Mouse (Mus musculus): ENCODE measurements around the gene Rnf182.

Rnf182 gene

GRCm38 (mm10) chr13:43615577-43616254, at the start of gene Rnf182:
Rnf182 (plus strand) TSS chr13:43615710.
- DNase-seq (ENCODE audit: inconsistent ontology term), result peak; percentile 86

DNA sequence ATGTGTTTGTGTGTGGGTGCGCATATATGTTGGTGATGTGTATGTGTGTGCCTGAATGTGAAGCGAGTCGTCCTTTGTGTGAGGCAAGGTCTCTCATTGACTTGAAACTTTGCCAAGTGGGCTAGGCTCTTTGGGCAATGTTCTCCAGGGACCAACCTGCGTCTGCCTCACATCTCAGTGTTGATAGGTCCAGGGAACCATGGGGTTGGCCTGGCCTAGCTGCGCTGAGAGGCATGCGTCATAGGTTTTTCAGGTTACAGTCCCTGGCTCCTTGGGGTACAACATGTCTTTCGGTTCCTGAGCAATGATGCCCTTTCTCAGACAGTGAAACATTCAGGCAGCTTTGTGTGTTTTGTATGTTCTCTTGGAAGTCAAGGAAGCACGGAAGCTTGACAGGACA, 49.3 kb upstream of the Rnf182 start:
- DNase-seq (ENCODE audit: inconsistent ontology term), result no peak

DNA sequence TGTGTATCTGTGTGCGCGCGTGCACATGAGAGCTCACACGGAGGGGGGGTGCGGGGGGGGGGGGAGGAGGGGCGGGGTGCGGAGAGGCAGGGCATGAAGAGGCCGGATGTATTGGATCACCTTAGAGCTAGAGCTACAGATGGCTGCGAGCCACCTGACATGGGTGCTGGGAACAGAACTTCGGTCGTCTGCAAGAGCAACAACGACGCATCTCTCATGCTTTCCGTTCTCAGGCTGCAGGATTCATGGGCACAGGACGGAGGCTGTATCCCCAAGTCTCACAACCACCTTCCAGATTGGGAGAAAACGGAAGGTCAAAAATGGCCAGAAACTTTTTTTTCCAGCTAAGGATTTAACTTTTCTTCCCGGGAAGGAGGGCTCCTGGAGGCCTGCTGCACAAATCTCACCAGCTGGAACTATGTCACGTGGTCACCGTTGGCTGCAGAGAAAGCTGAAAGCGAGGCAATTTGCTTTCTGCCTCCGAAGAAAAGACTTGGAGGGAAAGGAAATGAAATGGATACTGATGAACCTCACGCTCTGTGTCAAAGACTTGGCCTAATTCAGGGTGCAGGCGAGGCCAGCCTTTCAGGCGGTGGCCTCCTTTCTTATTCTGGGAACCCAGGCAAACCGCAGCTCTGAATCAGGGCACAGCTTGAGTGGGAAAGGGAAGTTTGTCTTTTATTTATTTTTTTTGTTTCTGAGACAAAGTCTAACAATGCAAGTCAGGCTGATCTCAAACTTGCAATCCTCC, 48.2 kb upstream of the Rnf182 start:
- DNase-seq (ENCODE audit: inconsistent ontology term), result peak; percentile 66

DNA sequence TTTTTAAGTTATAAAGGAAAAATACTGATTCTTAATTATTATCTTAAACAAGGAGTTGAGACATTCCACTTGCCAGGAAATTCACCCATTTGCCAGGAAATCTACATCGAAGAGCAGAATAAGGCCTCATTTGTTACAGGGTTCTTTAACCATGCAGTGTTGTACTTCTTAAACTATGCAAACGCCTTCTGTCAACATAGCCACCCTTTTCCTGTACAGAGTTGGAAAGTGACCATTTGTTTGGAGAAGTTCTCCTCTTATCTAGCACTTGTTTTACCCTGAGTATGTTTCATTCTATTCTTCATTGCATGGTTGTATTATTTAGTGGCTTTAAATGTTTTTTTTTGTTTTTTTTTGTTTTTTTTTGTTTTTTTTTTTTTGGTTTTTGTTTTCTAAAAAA, 41.5 kb upstream of the Rnf182 start:
- DNase-seq (ENCODE audit: inconsistent ontology term), result no peak

- DNase-seq (ENCODE audit: inconsistent ontology term), result no peak
Observed at GRCm38 (mm10) chr13:43575431-43575830, 40.1 kb upstream of the Rnf182 start.

DNA sequence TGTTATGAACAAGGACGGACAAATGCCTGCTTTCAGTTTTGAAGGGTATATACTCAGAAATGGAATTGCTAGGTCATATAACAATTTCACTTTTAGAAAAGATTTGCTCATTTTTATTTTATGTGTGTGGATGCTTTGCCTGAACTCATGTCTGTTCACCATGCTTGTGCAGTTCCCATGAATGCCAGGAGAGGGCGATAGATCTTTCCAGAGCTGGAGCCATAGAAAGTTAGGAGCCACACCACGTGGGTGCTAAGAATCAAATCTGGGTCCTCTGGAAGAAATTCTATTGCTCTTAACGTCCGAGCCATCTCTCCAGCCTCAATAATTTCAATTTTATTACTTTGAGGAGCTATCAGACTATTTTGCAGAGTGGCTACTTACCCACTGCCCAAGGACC, 38.3 kb upstream of the Rnf182 start:
- DNase-seq (ENCODE audit: inconsistent ontology term), result no peak

- DNase-seq (ENCODE audit: inconsistent ontology term), result no peak
Observed at GRCm38 (mm10) chr13:43577766-43578165, 37.7 kb upstream of the Rnf182 start.

DNA sequence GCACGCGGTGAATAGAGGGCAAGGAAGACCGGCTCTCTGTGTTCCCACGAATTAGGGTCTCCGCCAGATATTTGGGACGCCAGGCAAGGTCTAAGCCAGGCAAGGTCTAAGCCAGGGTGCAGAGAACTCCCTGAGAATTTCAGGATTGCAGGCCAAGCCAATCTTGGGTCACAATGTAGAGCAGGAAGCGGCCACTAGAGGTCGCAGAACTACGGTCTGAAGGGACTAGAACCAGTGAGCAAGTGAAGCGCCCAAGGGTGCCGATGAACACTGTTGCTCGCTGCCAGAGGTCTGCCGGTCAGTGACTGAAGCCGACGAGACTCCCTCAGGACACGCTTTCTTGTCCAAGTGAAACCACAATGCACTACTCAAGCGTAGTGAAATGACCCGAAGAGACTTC, 35.8 kb upstream of the Rnf182 start:
- no peak for DNase-seq (ENCODE audit: inconsistent ontology term)

DNA sequence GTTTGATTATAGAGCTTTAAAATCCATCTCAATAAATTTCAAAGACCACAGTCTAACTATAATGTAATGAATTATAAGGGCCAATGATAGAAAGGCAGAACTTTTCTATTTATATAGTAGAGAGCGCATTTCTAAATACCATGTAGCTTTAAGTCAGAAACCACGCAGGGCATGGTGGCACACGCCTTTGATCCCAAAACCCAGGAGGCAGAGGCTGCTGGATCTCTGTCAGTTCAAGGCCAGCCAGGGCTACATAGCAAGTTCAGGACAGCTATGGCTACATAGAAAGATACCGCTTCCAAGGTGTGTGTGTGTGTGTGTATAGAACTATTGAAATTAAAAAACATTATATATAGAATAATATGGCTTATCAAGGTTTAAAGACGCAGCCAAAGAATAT, 34.8 kb upstream of the Rnf182 start:
- DNase-seq (ENCODE audit: inconsistent ontology term), result no peak

DNA sequence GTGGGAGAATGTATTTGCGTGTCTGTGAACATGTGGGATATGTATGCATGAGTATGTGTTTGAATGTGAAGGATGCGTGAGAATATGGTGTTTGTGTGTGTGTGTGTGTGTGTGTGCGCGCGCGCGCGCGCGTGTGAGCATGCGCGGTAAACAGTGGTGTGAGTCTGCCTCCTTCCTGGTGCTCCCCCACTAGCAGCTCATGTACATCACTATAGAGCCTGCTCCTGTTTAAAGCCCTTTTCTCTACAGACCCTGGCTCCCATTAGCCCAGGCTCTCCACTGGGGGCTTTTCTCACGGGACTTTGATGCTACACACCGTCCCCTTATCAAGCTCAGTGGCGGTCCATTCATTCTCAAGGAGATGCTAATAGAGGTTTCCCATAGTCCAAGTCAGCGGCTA, 32.5 kb upstream of the Rnf182 start:
- DNase-seq (ENCODE audit: inconsistent ontology term), result no peak

DNA sequence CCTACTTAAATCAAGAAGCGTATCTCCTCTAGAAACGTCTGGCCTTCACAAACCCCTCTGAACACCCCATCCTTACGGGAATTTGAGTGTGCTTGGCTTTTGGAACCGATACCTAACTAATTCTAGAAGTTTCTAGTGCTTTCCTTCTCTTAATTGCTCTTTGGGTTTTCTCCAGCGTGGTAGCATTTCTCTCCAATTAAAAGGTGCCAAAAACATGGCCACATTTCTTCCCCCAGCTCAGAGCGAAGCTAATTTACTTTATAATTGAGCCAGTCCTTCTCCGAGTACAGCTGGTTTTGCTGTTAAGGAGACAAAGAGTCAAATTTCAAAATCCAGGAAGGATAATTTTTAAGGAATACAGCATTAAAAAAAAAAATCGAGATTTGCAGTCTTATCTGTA, 32.0 kb upstream of the Rnf182 start:
- DNase-seq (ENCODE audit: inconsistent ontology term), result peak; percentile 45

DNA sequence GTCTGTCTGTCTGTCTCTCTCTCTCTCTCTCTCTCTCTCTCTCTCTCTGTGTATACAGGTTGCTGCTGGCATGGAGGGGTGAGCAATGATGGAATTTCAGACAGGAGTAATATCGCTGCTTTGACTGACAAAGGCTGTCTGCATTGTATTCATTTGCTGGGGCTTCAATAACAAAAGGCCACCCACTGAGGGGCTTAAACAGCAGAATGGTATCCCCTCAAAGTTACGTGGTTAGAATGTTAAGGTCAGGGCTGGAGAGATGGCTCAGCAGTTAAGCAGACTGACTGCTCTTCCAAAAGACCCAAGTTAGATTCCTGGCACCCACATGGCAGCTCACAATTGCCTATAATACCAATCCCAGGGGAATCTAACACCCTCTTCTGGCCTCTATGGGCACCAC, 30.2 kb upstream of the Rnf182 start:
- DNase-seq (ENCODE audit: inconsistent ontology term), result no peak

DNA sequence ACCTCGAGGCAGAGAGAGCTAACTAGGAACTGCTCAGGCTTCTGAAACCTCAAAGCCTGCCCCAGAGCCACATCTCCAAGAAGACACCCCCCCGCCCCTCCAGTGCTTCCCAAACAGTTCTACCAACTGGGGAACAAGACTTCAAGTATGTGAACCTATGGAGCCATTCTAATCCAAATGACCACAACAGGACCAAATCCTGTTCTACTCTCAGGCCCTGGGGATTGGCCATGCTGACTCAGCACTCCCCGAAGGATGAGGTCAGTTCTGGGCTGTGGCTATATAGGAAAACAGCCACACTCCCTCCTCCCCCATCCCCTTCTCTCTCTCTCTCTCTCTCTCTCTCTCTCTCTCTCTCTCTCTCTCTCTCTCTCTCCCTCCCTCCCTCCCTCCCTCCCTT, 28.5 kb upstream of the Rnf182 start:
- no peak for DNase-seq (ENCODE audit: inconsistent ontology term)

DNA sequence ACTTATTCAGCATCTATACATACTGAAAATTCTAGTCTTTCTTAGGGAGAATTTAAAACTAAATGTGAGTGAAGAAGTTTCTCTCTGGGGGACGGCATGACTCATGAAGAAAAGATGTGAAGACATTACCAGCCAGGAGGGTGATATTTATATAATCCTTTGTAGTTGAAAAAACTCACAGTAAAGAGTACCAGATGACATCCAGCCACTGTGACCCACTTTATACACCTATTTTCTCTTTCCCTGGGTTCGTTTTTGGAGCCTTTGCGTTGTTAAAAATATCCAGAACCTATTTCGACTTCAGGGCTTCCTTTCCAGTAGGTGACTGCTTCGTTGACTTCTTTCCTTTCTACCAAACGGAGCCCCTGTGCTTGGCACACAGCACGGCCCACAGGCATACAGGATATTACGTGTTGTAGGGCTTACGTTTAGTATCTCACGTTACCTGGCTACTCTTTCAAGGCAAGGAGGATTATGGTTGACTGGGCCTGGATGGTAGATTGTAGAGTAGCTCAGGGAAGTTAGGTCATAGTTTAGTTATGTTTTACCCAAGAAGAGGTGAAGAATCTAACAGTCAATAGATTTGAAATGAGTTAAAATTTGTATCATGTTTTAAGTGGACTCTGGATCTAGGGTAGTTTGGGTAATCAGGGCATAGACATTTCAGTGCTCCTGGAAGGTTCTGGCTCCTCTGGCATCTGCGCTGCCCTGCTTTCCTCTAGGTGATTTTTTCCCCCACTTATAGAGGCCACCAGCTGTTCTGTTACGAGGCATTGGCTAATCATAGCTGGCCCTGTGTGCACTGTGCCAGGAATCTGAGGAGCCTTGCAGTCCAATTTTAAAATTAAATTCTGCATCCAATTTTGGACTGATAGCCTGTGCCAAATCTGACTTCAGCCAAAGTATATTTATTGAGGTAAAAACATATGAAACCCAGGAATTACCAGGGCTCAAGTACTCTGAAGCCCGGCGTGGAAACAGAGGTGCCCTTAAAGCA, 27.4 kb upstream of the Rnf182 start:
- no peak for DNase-seq (ENCODE audit: inconsistent ontology term)

DNA sequence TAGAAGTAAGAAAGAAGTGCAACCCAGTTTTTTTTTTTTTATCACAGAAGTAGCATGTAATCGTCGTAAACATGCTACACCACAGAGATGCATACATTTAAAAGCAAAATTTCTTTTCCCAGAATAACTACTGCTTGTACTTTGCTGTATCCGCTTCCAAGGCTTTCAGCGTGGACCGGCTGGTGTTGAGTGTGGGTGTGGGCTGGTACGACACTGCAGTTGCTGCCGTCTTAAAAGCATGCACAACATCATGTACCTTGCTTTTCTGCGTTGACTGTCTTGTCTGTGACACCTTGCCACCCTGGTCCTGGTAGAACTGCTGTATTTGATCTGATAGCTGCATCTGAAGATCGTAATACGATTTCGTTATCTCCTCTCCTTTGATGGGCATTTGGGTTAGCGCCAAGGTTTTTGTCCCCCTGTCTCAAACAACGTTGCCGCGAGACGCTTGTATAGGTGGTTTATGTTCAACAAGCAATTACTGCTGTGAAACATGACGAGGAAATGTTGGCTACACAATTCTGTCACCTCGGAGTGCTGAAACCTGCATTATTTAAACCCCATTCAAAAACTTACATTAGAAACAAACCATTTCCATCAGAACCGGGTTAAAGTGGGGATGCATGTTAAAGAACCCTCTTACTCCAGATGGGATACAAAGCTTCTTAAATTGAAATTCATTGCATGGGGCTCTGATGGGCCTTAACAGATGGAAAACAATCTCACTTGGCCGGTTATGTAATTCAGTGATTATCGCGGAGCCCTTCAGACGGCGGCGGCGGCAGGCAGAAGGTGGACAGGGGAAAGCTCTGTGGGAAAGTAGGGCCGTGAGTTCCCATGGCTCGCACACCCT, 23.5 kb upstream of the Rnf182 start:
- no peak for DNase-seq (ENCODE audit: inconsistent ontology term)

DNA sequence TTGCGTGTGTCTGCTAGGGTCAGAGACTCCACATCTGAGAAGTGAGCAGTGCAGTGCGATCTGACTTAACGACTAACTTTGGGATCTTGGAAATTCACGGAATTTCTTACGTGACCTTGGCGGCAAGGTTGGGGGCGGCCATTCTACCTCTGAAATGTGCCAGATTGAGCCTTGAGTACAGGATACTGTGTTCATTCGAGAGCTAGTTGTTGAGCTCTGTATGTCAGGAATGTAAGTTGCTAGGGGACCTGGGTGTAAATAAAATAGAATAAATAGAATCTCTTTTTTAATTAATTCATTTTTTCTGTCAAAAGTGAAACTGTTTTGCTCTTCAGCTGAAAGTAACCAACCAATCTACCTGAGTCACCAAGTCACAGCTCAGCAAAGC, 22.8 kb upstream of the Rnf182 start:
- DNase-seq (ENCODE audit: inconsistent ontology term), result no peak

DNA sequence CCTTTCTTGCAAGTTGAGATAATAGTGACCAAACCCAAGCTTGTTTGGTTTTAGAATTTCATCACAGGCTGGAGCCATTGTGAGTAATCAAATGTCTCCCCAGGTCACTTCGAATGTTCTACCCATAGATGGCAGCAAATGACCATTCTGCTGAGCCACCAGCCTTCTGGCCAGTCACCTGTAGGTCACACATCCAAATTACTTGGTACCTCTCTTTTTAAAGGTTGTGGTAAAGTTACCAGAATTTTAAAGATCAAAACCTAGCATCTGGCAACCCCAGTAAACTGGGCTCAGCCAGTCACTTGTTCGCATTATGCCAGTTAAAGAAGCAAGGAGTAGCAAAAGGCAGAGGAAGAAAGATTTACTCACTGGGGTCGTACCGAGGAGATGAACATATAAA, 19.6 kb upstream of the Rnf182 start:
- DNase-seq (ENCODE audit: inconsistent ontology term), result peak; percentile 51

DNA sequence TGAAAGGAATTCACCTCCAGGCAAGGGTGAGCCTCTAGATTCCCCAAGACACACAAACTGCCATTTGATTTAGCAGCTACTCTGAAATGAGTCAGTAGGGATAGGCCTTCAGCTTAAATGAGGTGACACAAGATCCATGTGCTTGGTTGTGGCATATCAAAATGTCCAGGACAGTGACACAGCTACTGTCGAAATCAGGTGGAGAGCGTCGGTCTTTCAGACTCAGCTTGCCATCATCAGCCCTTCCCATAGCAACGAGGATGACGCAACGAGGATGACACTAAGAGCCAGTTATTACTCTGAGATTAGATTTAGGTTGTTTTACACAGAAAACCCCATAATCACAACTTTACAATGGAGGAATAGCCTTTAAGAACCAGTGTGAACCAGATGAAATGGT, 14.5 kb upstream of the Rnf182 start:
- no peak for DNase-seq (ENCODE audit: inconsistent ontology term)

GRCm38 (mm10) chr13:43602440-43602839, 13.1 kb upstream of the Rnf182 start:
- no peak for DNase-seq (ENCODE audit: inconsistent ontology term)

DNA sequence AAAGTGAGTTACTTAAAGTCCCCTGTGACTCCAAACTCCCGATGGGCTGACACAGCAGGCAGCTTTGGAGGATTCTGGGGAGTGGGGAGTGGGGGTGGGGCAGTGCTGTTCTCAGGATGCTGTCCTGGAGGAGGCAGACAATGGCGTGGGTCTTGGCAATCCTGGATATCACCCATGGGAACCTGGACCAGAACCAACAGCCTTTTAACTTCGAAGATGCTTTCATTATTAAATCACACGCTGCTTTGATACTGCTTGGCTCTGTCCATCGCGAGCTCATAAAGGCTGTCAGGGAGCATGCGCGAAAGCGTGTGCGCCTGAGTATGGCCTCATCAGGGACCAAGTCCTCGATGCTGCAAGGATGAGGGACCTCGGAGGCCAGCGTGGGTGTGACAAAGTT, 12.5 kb upstream of the Rnf182 start:
- DNase-seq (ENCODE audit: inconsistent ontology term), result peak; percentile 56

DNA sequence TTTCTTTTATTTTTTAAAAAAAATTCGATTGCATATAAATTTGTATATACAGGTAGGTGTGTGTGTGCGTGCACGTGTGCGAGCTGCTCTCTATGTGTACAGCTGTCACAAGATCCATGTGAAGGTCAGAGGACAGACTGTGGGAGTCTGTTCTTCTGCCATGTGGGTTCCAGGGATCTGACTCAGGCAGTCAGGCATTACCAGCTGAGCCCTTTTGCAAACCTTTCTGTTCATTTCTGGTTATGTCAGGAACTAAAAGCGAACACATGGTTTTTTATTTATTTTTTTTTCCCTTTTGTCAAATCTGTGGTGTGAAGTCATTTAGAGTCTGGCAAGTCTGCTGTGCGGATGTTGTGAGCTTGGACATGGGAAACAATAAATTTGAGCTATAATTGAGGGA, 6.7 kb upstream of the Rnf182 start:
- DNase-seq (ENCODE audit: inconsistent ontology term), result no peak
